Mouse (Mus musculus): ENCODE data around the gene Gm21761.
A peak's percentile ranks its signal among the peaks of the same experiment; 100 is the strongest.
"Not testable (repeated sequence)": the region's sequence is repeated elsewhere in the genome, so short reads cannot be mapped to it uniquely, and the experiment has no call there.

The Gm21761 gene

GRCm38 (mm10) chr13:119929172-119929571 lies at the start of gene Gm21761:
Gene Gm21761 (minus strand): TSS chr13:119929272.
- DNase-seq (ENCODE audit: low spot score): not testable (repeated sequence)

- DNase-seq (ENCODE audit: low spot score): not testable (repeated sequence)
These were observed 40.1 kb upstream of the Gm21761 start for GRCm38 (mm10) chr13:119969163-119969562.

GRCm38 (mm10) chr13:119968193-119968592 lies 39.1 kb upstream of the Gm21761 start:
- DNase-seq (ENCODE audit: low spot score): not testable (repeated sequence)

GRCm38 (mm10) chr13:119965968-119966367 lies 36.9 kb upstream of the Gm21761 start:
- DNase-seq (ENCODE audit: low spot score): not testable (repeated sequence)

GRCm38 (mm10) chr13:119965302-119965952 lies 36.4 kb upstream of the Gm21761 start:
- DNase-seq (ENCODE audit: low spot score): not testable (repeated sequence)

- not testable (repeated sequence) for DNase-seq (ENCODE audit: low spot score)
These were observed 33.8 kb upstream of the Gm21761 start for GRCm38 (mm10) chr13:119962856-119963255.

- not testable (repeated sequence) for DNase-seq (ENCODE audit: low spot score)
These were observed 26.5 kb upstream of the Gm21761 start for GRCm38 (mm10) chr13:119955567-119955966.

GRCm38 (mm10) chr13:119955089-119955488 lies 26.0 kb upstream of the Gm21761 start:
- DNase-seq (ENCODE audit: low spot score): not testable (repeated sequence)

- DNase-seq (ENCODE audit: low spot score): not testable (repeated sequence)
These were observed 21.6 kb upstream of the Gm21761 start, which contains the start of gene B020031M17Rik for GRCm38 (mm10) chr13:119950706-119951105. Gene B020031M17Rik (minus strand): TSS chr13:119950806.

- not testable (repeated sequence) for DNase-seq (ENCODE audit: low spot score)
These were observed 4.3 kb downstream of the Gm21761 start for GRCm38 (mm10) chr13:119924597-119925340.

GRCm38 (mm10) chr13:119916966-119917722 lies 11.9 kb downstream of the Gm21761 start:
- not testable (repeated sequence) for DNase-seq (ENCODE audit: low spot score)

- not testable (repeated sequence) for DNase-seq (ENCODE audit: low spot score)
These were observed 12.6 kb downstream of the Gm21761 start for GRCm38 (mm10) chr13:119916449-119916848.

- DNase-seq (ENCODE audit: low spot score): not testable (repeated sequence)
These were observed 30.5 kb downstream of the Gm21761 start for GRCm38 (mm10) chr13:119898549-119898948.

- not testable (repeated sequence) for DNase-seq (ENCODE audit: low spot score)
These were observed 34.4 kb downstream of the Gm21761 start, which contains the start of gene Tcstv1 for GRCm38 (mm10) chr13:119894685-119895084. Gene Tcstv1 (minus strand): TSS chr13:119894785.

GRCm38 (mm10) chr13:119886896-119887295 lies 42.2 kb downstream of the Gm21761 start:
- DNase-seq (ENCODE audit: low spot score): peak; percentile 11

GRCm38 (mm10) chr13:119864395-119864999 lies 64.6 kb downstream of the Gm21761 start:
- DNase-seq (ENCODE audit: low spot score): not testable (repeated sequence)

- not testable (repeated sequence) for DNase-seq (ENCODE audit: low spot score)
These were observed 66.7 kb downstream of the Gm21761 start for GRCm38 (mm10) chr13:119862399-119862798.
